Comparison of ENCODE assay signal across 19 mouse cellular contexts in the genomic region with DNA sequence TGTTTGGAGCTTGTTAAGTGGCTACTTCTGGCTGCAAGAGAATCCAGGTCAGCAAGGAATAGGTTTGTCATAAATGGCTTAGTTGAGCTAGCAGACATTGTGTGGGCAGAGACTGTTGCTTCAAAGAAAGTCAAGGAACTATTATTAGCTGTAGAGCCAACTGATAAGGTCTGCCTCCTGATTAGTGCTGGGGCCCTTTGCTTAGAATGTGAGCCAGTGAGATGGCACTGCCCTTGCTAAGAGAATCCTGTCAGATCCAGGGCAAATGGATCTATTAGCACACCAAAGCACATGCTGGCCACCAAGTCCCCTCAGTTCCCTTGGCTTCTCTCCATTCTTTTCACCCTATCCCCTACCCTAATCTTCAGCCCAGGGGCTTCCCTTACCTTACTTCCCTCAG. TPM values are rescaled to one million over a fixed set of nuclear protein-coding genes. Genes with fewer than 3 reads are reported as not detected.
DNase-seq lines count a peak whose midpoint lies in the region; ATAC-seq and TF ChIP-seq lines count a peak whose summit lies in the region.
"Had no signal": no experiment of that assay in that cellular context is flagged by ENCODE, and none has a peak within 500 bp of the region (broad histone marks: within the 10 kb centered on the region; RNA-seq: fewer than 3 reads in every experiment).

No protein-coding gene starts in this region.

- DNase-seq in heart, postnatal 14 days: no peak
- no peak for DNase-seq in heart, postnatal 0 days (ENCODE audit: low spot score)
- DNase-seq in heart, postnatal 4 days: no peak
- DNase-seq in lung, postnatal 0 days (ENCODE audit: low spot score): no peak
- DNase-seq: adrenal gland, postnatal 10 days; cerebellum, adult 18-20 months; cerebellum, adult 9-11 months; cerebellum, postnatal 36 days; gastrocnemius, postnatal 14 days; kidney, adult 11 months; kidney, adult 9 months had no signal

- no peak for TF ChIP-seq EP300 in heart, postnatal 0 days (IDR thresholded peaks at IDR 0.05; ENCODE audit: low read depth)
- TF ChIP-seq EP300 in lung, postnatal 0 days (IDR thresholded peaks at IDR 0.05): no peak

- H3K4me1 ChIP-seq in heart, embryonic 13.5 days: peaks cover 15% of the 10 kb centered on the region
- H3K4me1 ChIP-seq in heart, postnatal 0 days (ENCODE audit: control insufficient read depth, insufficient read depth): 0 out of 2 replicates have a peak, but pooled peaks cover 4% of the 10 kb centered on the region
- H3K4me1 ChIP-seq in bone marrow macrophage, adult 2 months (ENCODE audit: control insufficient read depth, insufficient read depth, low read length): peaks cover 15% of the 10 kb centered on the region
- H3K4me1 ChIP-seq in lung, postnatal 0 days (ENCODE audit: insufficient read depth, low read depth, low read length): no peaks in the 10 kb centered on the region
- H3K4me1 ChIP-seq: embryonic facial prominence, embryonic 13.5 days; forebrain, embryonic 12.5 days; hindbrain, embryonic 13.5 days had no signal

- no peaks in the 10 kb centered on the region for H3K9me3 ChIP-seq in heart, embryonic 13.5 days
- no peaks in the 10 kb centered on the region for H3K9me3 ChIP-seq in heart, postnatal 0 days (replicated peaks; ENCODE audit: control insufficient read depth, low read length)
- H3K9me3 ChIP-seq in lung, postnatal 0 days (ENCODE audit: low read length): no peaks in the 10 kb centered on the region
- H3K9me3 ChIP-seq: embryonic facial prominence, embryonic 13.5 days; forebrain, embryonic 12.5 days; G1E; hindbrain, embryonic 13.5 days had no signal

- H3K27me3 ChIP-seq in heart, embryonic 13.5 days (replicated peaks): no peaks in the 10 kb centered on the region
- H3K27me3 ChIP-seq in heart, postnatal 0 days (ENCODE audit: control insufficient read depth, insufficient read depth, low read length): no peaks in the 10 kb centered on the region
- no peaks in the 10 kb centered on the region for H3K27me3 ChIP-seq in lung, postnatal 0 days (replicated peaks; ENCODE audit: insufficient read depth, low read length)
- H3K27me3 ChIP-seq: embryonic facial prominence, embryonic 13.5 days; forebrain, embryonic 12.5 days; hindbrain, embryonic 13.5 days had no signal

- H3K4me3 ChIP-seq in heart, embryonic 13.5 days: no peak overlapping the region
- H3K4me3 ChIP-seq in heart, postnatal 0 days (ENCODE audit: low read depth, low read length): no peak overlapping the region
- no peak overlapping the region for H3K4me3 ChIP-seq in bone marrow macrophage, adult 2 months (ENCODE audit: insufficient read depth, low read length)
- no peak overlapping the region for H3K4me3 ChIP-seq in lung, postnatal 0 days (ENCODE audit: low read depth, low read length)
- H3K4me3 ChIP-seq: embryonic facial prominence, embryonic 13.5 days; forebrain, embryonic 12.5 days; hindbrain, embryonic 13.5 days had no signal

- no peak for ATAC-seq in heart, embryonic 13.5 days (ENCODE audit: extremely low read depth, insufficient number of reproducible peaks, low FRiP score, low TSS enrichment)
- ATAC-seq in heart, postnatal 0 days (ENCODE audit: insufficient read depth, low read depth): no peak
- ATAC-seq in lung, postnatal 0 days: no peak
- ATAC-seq: forebrain, embryonic 16.5 days; hindbrain, postnatal 0 days had no signal

- no peak for TF ChIP-seq CTCF in heart, postnatal 0 days (IDR thresholded peaks at IDR 0.05; ENCODE audit: low read depth)
- no peak for TF ChIP-seq CTCF in bone marrow macrophage, adult 2 months (IDR thresholded peaks at IDR 0.05; ENCODE audit: low read depth, low read length)
- TF ChIP-seq CTCF in lung, postnatal 0 days (IDR thresholded peaks at IDR 0.05): no peak

- H3K27ac ChIP-seq in heart, embryonic 13.5 days (replicated peaks): peak overlapping the region; percentile 70
- H3K27ac ChIP-seq in heart, postnatal 0 days (ENCODE audit: low read depth): peak overlapping the region; percentile 32
- peak overlapping the region; percentile 26 for H3K27ac ChIP-seq in bone marrow macrophage, adult 2 months (ENCODE audit: insufficient read depth, low read depth, low read length)
- no peak overlapping the region for H3K27ac ChIP-seq in lung, postnatal 0 days (ENCODE audit: low read length)
- H3K27ac ChIP-seq: embryonic facial prominence, embryonic 13.5 days; forebrain, embryonic 12.5 days; hindbrain, embryonic 13.5 days; hindbrain, postnatal 0 days had no signal

- TF ChIP-seq POLR2A in bone marrow macrophage, adult 2 months (IDR thresholded peaks at IDR 0.05; ENCODE audit: borderline replicate concordance, low read depth, low read length): no peak

- no peaks in the 10 kb centered on the region for H3K36me3 ChIP-seq in heart, embryonic 13.5 days
- H3K36me3 ChIP-seq in heart, postnatal 0 days (replicated peaks; ENCODE audit: control insufficient read depth, insufficient read depth, low read length): no peaks in the 10 kb centered on the region
- H3K36me3 ChIP-seq in lung, postnatal 0 days (ENCODE audit: insufficient read depth, low read length): no peaks in the 10 kb centered on the region
- H3K36me3 ChIP-seq: embryonic facial prominence, embryonic 13.5 days; forebrain, embryonic 12.5 days; G1E; hindbrain, embryonic 13.5 days had no signal

- no peak overlapping the region for H3K9ac ChIP-seq in heart, embryonic 13.5 days
- H3K9ac ChIP-seq in heart, postnatal 0 days (replicated peaks; ENCODE audit: low read depth, low read length): no peak overlapping the region
- no peak overlapping the region for H3K9ac ChIP-seq in lung, postnatal 0 days (replicated peaks; ENCODE audit: low read depth)
- H3K9ac ChIP-seq: embryonic facial prominence, embryonic 13.5 days; forebrain, embryonic 12.5 days; hindbrain, embryonic 13.5 days had no signal

- intact Hi-C loops in heart, postnatal 14 days (cut with DNase I): no loop called here

- H3K4me2 ChIP-seq in heart, embryonic 13.5 days: no peak overlapping the region
- no peak overlapping the region for H3K4me2 ChIP-seq in heart, postnatal 0 days (ENCODE audit: low read depth, low read length)
- H3K4me2 ChIP-seq in lung, postnatal 0 days (replicated peaks; ENCODE audit: low read depth, low read length): no peak overlapping the region
- H3K4me2 ChIP-seq: embryonic facial prominence, embryonic 13.5 days; forebrain, embryonic 12.5 days; hindbrain, embryonic 13.5 days had no signal

RNA-seq across cellular contexts. Expression of a gene that starts 14.3 kb away (rescaled TPM):
- polyA plus RNA-seq in heart, embryonic 13.5 days (2015; fragmentation: Nextera tagmentation; extraction: Ambion mirVana): 4.3 and 4.9 TPM in 2 replicates
- total RNA-seq in heart, postnatal 14 days (2021): 1 to 10 TPM; 5.3 to 9.2 TPM
- total RNA-seq in heart, postnatal 0 days (2014; rRNA removed; ENCODE audit: low replicate concordance): 20.8 and 24.4 TPM in 2 replicates
- 5.0 and 5.1 TPM in 2 replicates for polyA plus RNA-seq in heart, postnatal 0 days (2015; fragmentation: Nextera tagmentation; extraction: Ambion mirVana)
- 10 to 100 TPM; 11.7 to 16.9 TPM for total RNA-seq in heart, postnatal 4 days (2021)
- polyA plus RNA-seq in bone marrow macrophage, adult 2 months (2012; ENCODE audit: insufficient read depth, insufficient read length, missing spikeins): 11.8 and 14.4 TPM in 2 replicates
- polyA plus RNA-seq in lung, postnatal 0 days (2015; fragmentation: Nextera tagmentation; extraction: Ambion mirVana): 0.54 and 0.74 TPM in 2 replicates
- total RNA-seq: G1E had no signal
- polyA plus RNA-seq: G1E had no signal

RNA-seq across cellular contexts. Expression of a gene that starts 58.3 kb away (rescaled TPM):
- polyA plus RNA-seq in heart, embryonic 13.5 days (2015; fragmentation: Nextera tagmentation; extraction: Ambion mirVana): 12.0 and 12.3 TPM in 2 replicates
- 10 to 100 TPM; 10.7 to 11.1 TPM for total RNA-seq in heart, postnatal 14 days (2021)
- total RNA-seq in heart, postnatal 0 days (2014; rRNA removed; ENCODE audit: low replicate concordance): 12.0 and 21.7 TPM in 2 replicates
- polyA plus RNA-seq in heart, postnatal 0 days (2015; fragmentation: Nextera tagmentation; extraction: Ambion mirVana): 8.4 and 10.2 TPM in 2 replicates
- 10 to 100 TPM; 15.6 to 16.6 TPM for total RNA-seq in heart, postnatal 4 days (2021)
- polyA plus RNA-seq in bone marrow macrophage, adult 2 months (2012; ENCODE audit: insufficient read depth, insufficient read length, missing spikeins): 103 and 104 TPM in 2 replicates
- 11.7 and 13.8 TPM in 2 replicates for polyA plus RNA-seq in lung, postnatal 0 days (2015; fragmentation: Nextera tagmentation; extraction: Ambion mirVana)
